Mouse (Mus musculus) kidney, adult 2 months (tissue): ENCODE data around the gene Rfx4.

ENCODE experiments used
- CTCF ChIP-seq: fragments of 200-500 bp; conservative IDR thresholded peaks from 2 replicates; pipeline ENCODE4 v1.5.1; 2011; ENCODE audit warnings: low read depth, mild to moderate bottlenecking, control low read depth, low read length, moderate library complexity, mixed read lengths; ENCODE audit not compliant: insufficient read depth, insufficient read length
- POLR2A ChIP-seq: fragments of 200-500 bp; IDR thresholded peaks from one replicate; pipeline ENCODE4 v1.6.1; 2011; ENCODE audit warnings: low read depth, low read length, control low read depth

DNA sequence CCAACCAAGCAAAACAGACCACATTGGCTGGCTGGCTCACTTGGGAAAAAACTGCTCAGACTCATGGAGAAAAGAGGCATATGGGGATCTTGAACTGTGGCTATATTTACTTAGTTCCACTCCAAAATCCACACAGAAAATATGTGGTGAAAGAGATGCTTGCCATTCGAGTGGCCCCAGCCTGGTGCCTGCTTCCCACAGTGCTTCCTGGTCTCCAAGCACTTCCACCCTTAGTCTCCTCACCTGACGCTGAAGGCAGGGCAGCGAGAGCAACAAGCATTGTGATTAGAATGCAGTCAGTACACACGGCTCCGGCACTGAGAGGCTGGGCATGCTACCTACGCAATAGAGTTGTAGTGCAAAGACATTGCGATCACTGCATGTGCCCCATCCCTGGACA lies 111.7 kb downstream of the Rfx4 start:
- TF ChIP-seq POLR2A (no peak), CTCF (no peak)
